Mouse (Mus musculus): Measurements from ENCODE around the gene Eps8l1.

DNA sequence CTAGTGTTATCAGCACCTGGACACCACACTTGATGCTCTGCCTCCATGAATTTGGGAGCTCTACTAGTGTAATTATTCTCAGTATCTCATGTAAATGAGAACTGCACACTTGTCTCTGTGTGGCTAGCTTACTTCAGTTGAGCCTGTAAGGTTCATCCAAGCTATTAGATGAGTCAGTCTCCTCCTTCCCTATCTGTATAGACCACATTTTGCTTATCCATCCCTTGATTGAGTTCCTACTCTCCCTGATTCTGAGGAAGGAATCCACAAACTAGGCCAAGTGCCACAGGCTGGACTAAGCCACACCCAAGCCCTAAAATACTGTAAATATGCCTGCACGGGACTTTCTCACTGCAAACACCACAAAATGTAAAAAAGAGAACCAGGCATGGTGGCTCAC is 33.5 kb downstream of the Eps8l1 start:
- TF ChIP-seq POLR2A (IDR thresholded peaks at IDR 0.05; ENCODE audit: low read depth, low read length) (no peak), CTCF (conservative IDR thresholded peaks at IDR 0.05; ENCODE audit: insufficient read depth, insufficient read length, low read depth, low read length) (no peak)

Data from kidney, adult 2 months (tissue).